Mouse (Mus musculus) hindbrain, postnatal 0 days (tissue): ENCODE measurements at regions not wholly inside any gene's neighbourhood (a gene's known extent, or its start where the extent isn't known, plus 50 kb on each side); places are given as distances from the start of the nearest gene placed in this dataset.
"Not testable (repeated sequence)": the region's sequence is repeated elsewhere in the genome, so short reads cannot be mapped to it uniquely, and the experiment has no call there.

ENCODE experiments used
- ATAC-seq: fragments of 200-750 bp; cut with Nextera tagmentation; 2 replicates; pipeline ENCODE4 v1.8.0; 2017; ENCODE audit warnings: mild to moderate bottlenecking, moderate TSS enrichment, moderate library complexity
- DNase-seq: peaks from one replicate; pipeline ENCODE4 v3.0.0-alpha.2; 2015; ENCODE audit warnings: low spot score
- H3K27ac ChIP-seq: fragments of 300-500 bp; sonication (generic); 2 replicates; pipeline ENCODE4 v1.5.1; 2014; ENCODE audit warnings: mild to moderate bottlenecking
- H3K27me3 ChIP-seq: fragments of 300-500 bp; sonication (generic); 2 replicates; pipeline ENCODE4 v1.6.1; 2014; ENCODE audit warnings: low read length, mixed read lengths; ENCODE audit not compliant: insufficient read depth
- H3K36me3 ChIP-seq: fragments of 300-500 bp; sonication (generic); 2 replicates; pipeline ENCODE4 v1.6.1; 2014; ENCODE audit warnings: low read length, mixed read lengths; ENCODE audit not compliant: insufficient read depth
- H3K4me1 ChIP-seq: fragments of 300-500 bp; sonication (generic); 2 replicates; pipeline ENCODE4 v1.6.1; 2014; ENCODE audit warnings: antibody characterized with exemption, low read length, mixed read lengths; ENCODE audit not compliant: insufficient read depth
- H3K4me2 ChIP-seq: fragments of 300-500 bp; sonication (generic); 2 replicates; pipeline ENCODE4 v1.6.1; 2014; ENCODE audit warnings: low read depth, mild to moderate bottlenecking, low read length, moderate library complexity, mixed read lengths
- H3K4me3 ChIP-seq: fragments of 300-500 bp; sonication (generic); 2 replicates; pipeline ENCODE4 v1.5.1; 2014; ENCODE audit warnings: low read length
- H3K9ac ChIP-seq: fragments of 300-500 bp; sonication (generic); replicated peaks from 2 replicates; pipeline ENCODE4 v1.6.1; 2014; ENCODE audit warnings: mild to moderate bottlenecking, low read length, moderate library complexity, mixed read lengths
- H3K9me3 ChIP-seq: fragments of 300-500 bp; sonication (generic); 2 replicates; pipeline ENCODE4 v1.6.1; 2016; ENCODE audit warnings: low read length, mixed read lengths
- CTCF ChIP-seq: IDR thresholded peaks from 2 replicates; pipeline ENCODE4 v1.5.1; 2016; ENCODE audit warnings: antibody characterized with exemption, control low read depth, low read depth
- WGBS: fragments of 180-500 bp; shearing (Covaris S2); extraction: QIAGEN DNeasy Blood & Tissue Kit; methylation state at CpG from one replicate; pipeline ENCODE4 v1.1.7; 2014; 5-methylcytosine and 5-hydroxymethylcytosine counted together

DNA sequence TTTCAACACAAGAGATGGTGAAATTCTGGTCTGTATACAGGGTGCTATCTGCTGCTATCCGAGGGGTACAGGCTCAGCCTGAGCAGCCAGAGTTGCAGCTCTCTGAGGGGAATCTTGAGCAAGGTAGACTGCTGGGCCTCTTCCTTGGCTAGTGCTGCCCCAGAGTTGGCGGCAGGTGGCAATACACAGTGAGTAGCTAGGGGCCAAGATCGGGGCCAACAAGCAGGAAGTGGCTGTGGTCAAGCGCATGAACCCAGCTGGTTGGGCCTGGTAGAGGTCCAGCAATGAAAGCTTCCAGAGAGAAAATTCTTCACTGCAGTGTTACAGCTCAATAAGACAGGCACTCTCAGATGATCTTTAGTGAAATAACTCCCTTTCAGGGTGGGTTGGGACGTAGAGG lies 787.6 kb downstream of the Gm10283 start:
- H3K36me3 ChIP-seq, H3K4me1 ChIP-seq, H3K4me2 ChIP-seq, H3K27me3 ChIP-seq, H3K4me3 ChIP-seq, DNase-seq, H3K27ac ChIP-seq, H3K9me3 ChIP-seq, H3K9ac ChIP-seq, ATAC-seq: not testable (repeated sequence)
- WGBS: 88% methylated on average over 4 of the region's 5 CpGs

DNA sequence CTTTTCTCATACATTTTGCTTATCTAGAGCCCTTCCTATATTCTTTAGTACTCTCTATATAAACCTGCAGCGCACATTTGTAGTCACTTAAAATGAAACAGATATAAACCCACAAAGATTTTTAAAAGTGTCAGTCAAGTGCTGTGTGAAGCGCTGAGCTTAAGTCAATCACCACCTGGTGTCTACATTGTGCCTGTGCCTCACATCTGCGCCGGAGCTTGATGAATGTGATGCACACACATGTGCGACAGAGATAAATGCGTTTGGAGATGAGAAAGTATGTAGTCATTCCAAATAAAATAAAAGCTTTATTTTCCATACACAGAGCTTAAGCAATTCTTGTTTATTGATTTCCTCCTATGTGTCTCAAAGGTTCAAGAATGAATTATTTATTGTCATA lies 791.5 kb upstream of the Galntl6 start:
- TF ChIP-seq CTCF: no peak
- Histone ChIP-seq H3K4me2 (no peak overlapping the region), H3K27me3 (no peaks in the 10 kb centered on the region), H3K27ac (no peak overlapping the region), H3K9ac (no peak overlapping the region), H3K4me1 (no peaks in the 10 kb centered on the region), H3K4me3 (no peak overlapping the region), H3K36me3 (no peaks in the 10 kb centered on the region), H3K9me3 (no peaks in the 10 kb centered on the region)
- ATAC-seq (no peak), DNase-seq (peak; percentile 25)
- WGBS: 86% methylated on average over 6 of the region's 6 CpGs
